Mouse (Mus musculus) lung, adult 2 months (tissue): ENCODE measurements at regions not wholly inside any gene's neighbourhood (a gene's known extent, or its start where the extent isn't known, plus 50 kb on each side); places are given as distances from the start of the nearest gene placed in this dataset.

Experiments used
- CTCF ChIP-seq: fragments of 200-500 bp; IDR thresholded peaks from 2 replicates; pipeline ENCODE4 v1.5.1; 2011; ENCODE audit warnings: mild to moderate bottlenecking, low read length, control low read depth; ENCODE audit not compliant: insufficient read depth
- POLR2A ChIP-seq: fragments of 200-500 bp; IDR thresholded peaks from 2 replicates; pipeline ENCODE4 v1.6.1; 2011; ENCODE audit warnings: low read depth, mild to moderate bottlenecking, control low read depth, low read length, borderline replicate concordance; ENCODE audit errors: extremely low read depth

DNA sequence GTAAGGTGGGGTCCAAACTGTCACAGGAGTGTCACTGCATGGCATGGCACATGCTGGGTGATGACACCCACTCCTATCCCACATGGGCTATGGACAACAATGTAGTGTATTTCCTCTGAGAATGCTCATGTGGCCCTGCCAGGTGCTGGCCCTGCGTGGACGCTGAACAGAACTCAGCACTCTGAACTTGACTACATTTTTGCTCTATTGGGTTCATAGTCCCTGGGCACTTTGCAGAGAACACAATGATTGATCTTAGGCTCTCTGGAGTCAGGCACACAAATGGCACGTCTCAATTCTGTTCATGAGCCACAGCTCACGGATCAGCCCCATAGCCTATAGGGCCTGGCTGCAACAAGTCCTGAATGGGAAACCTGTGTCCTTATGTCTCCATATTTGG, 525.0 kb upstream of the Lrrc6 start:
- TF ChIP-seq CTCF: no peak
- TF ChIP-seq POLR2A: no peak
